Mouse (Mus musculus): Measurements from ENCODE around the gene Gm17660. TPM values are rescaled to one million over a fixed set of nuclear protein-coding genes. Genes with fewer than 3 reads are reported as not detected.

Gene Gm17660
- polyA plus RNA-seq, 1 experiment from 2014 or later = 1.5 TPM

- H3K9ac ChIP-seq (ENCODE audit: low read depth, low read length) = no peak overlapping the region
- no peak for ATAC-seq
- no peaks in the 10 kb centered on the region for H3K27me3 ChIP-seq (replicated peaks; ENCODE audit: control insufficient read depth, insufficient read depth, low read length)
- H3K9me3 ChIP-seq (ENCODE audit: control insufficient read depth) = no peaks in the 10 kb centered on the region
- H3K4me3 ChIP-seq (ENCODE audit: low read depth, low read length) = no peak overlapping the region
- WGBS = 83% methylated on average over 2 of the region's 2 CpGs
- no peaks in the 10 kb centered on the region; the same call in 1 of the 2 replicates for H3K4me1 ChIP-seq (replicated peaks; ENCODE audit: control insufficient read depth, insufficient read depth, low read length)
- no peak for TF ChIP-seq CTCF (IDR thresholded peaks at IDR 0.05; ENCODE audit: low read depth)
- H3K4me2 ChIP-seq (replicated peaks; ENCODE audit: low read depth) = no peak overlapping the region
- H3K36me3 ChIP-seq (ENCODE audit: control insufficient read depth, insufficient read depth) = no peaks in the 10 kb centered on the region
- no peak overlapping the region for H3K27ac ChIP-seq (ENCODE audit: low read depth, low read length)
These were observed 26.7 kb upstream of the Gm17660 start for GRCm38 (mm10) chr5:104104111-104104510.

GRCm38 (mm10) chr5:104103171-104103570, 25.8 kb upstream of the Gm17660 start:
- no peaks in the 10 kb centered on the region for H3K9me3 ChIP-seq (ENCODE audit: control insufficient read depth)
- no peaks in the 10 kb centered on the region for H3K36me3 ChIP-seq (ENCODE audit: control insufficient read depth, insufficient read depth)
- no peak overlapping the region for H3K27ac ChIP-seq (ENCODE audit: low read depth, low read length)
- no peaks in the 10 kb centered on the region for H3K27me3 ChIP-seq (replicated peaks; ENCODE audit: control insufficient read depth, insufficient read depth, low read length)
- peak overlapping the region; percentile 28; the same call in 1 of the 2 replicates for H3K4me2 ChIP-seq (replicated peaks; ENCODE audit: low read depth)
- peak; percentile 49; the same call in 1 of the 2 replicates for ATAC-seq
- WGBS = 22% methylated on average over 4 of the region's 4 CpGs
- no peaks in the 10 kb centered on the region; the same call in 1 of the 2 replicates for H3K4me1 ChIP-seq (replicated peaks; ENCODE audit: control insufficient read depth, insufficient read depth, low read length)
- no peak overlapping the region for H3K4me3 ChIP-seq (ENCODE audit: low read depth, low read length)
- no peak overlapping the region for H3K9ac ChIP-seq (ENCODE audit: low read depth, low read length)
- no peak for TF ChIP-seq CTCF (IDR thresholded peaks at IDR 0.05; ENCODE audit: low read depth)

GRCm38 (mm10) chr5:104101678-104102531, 24.5 kb upstream of the Gm17660 start:
- no peak for TF ChIP-seq CTCF (IDR thresholded peaks at IDR 0.05; ENCODE audit: low read depth)
- H3K27me3 ChIP-seq (replicated peaks; ENCODE audit: control insufficient read depth, insufficient read depth, low read length) = no peaks in the 10 kb centered on the region
- H3K9me3 ChIP-seq (ENCODE audit: control insufficient read depth) = no peaks in the 10 kb centered on the region
- no peak overlapping the region for H3K9ac ChIP-seq (ENCODE audit: low read depth, low read length)
- H3K27ac ChIP-seq (ENCODE audit: low read depth, low read length) = no peak overlapping the region
- WGBS = 61% methylated on average over 10 of the region's 10 CpGs
- no peak for ATAC-seq
- H3K4me3 ChIP-seq (ENCODE audit: low read depth, low read length) = no peak overlapping the region
- H3K36me3 ChIP-seq (ENCODE audit: control insufficient read depth, insufficient read depth) = no peaks in the 10 kb centered on the region
- H3K4me1 ChIP-seq (replicated peaks; ENCODE audit: control insufficient read depth, insufficient read depth, low read length) = no peaks in the 10 kb centered on the region; the same call in 1 of the 2 replicates
- H3K4me2 ChIP-seq (replicated peaks; ENCODE audit: low read depth) = no peak overlapping the region

- H3K4me3 ChIP-seq (ENCODE audit: low read depth, low read length) = no peak overlapping the region
- 0 out of 2 replicates have a peak overlapping the region, but pooled peaks have one; percentile 41 for H3K27ac ChIP-seq (ENCODE audit: low read depth, low read length)
- 47% methylated on average over 16 of the region's 16 CpGs for WGBS
- TF ChIP-seq CTCF (IDR thresholded peaks at IDR 0.05; ENCODE audit: low read depth) = no peak
- H3K9me3 ChIP-seq (ENCODE audit: control insufficient read depth) = no peaks in the 10 kb centered on the region
- H3K9ac ChIP-seq (ENCODE audit: low read depth, low read length) = no peak overlapping the region
- H3K36me3 ChIP-seq (ENCODE audit: control insufficient read depth, insufficient read depth) = no peaks in the 10 kb centered on the region; the same call in 1 of the 2 replicates
- H3K27me3 ChIP-seq (replicated peaks; ENCODE audit: control insufficient read depth, insufficient read depth, low read length) = no peaks in the 10 kb centered on the region
- peak overlapping the region; percentile 24; the same call in 1 of the 2 replicates for H3K4me2 ChIP-seq (replicated peaks; ENCODE audit: low read depth)
- no peak for ATAC-seq
- H3K4me1 ChIP-seq (replicated peaks; ENCODE audit: control insufficient read depth, insufficient read depth, low read length) = no peaks in the 10 kb centered on the region; the same call in 1 of the 2 replicates
These were observed 18.9 kb upstream of the Gm17660 start for GRCm38 (mm10) chr5:104096078-104096938.

DNA sequence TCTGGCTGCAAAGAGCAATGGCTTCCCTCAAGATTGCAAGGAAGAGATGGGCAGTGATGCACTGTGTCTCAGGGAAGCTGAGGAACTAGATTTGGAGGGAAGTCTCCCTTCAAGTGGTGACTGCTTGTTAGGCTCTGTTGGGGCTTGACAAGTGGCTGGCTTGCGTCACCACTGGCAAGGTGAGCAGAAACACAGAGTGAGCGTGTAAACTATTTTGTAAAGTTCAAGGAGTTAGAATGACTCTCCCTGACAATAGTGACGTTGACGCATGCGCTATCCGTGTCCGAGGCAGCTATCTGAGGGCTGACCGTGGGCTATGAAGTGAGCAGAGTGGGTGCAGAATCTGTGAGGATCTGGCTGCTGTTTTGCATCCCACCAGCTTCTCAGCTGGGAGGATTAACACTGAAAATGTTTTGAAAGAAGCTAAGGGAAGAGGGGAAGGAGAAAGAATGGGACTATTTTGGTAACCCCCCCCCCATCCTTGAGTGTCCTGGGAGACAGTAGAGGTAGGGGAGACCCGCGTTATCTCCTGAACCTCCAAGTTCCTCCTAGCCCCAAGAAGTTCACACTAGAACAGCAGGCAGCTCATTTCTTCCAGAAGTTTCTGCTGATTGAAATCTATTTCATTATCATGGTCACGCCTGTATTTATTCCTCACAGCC, 18.1 kb upstream of the Gm17660 start:
- 0 out of 2 replicates have a peak overlapping the region, but pooled peaks have one; percentile 24 for H3K4me2 ChIP-seq (replicated peaks; ENCODE audit: low read depth)
- no peaks in the 10 kb centered on the region for H3K9me3 ChIP-seq (ENCODE audit: control insufficient read depth)
- H3K4me1 ChIP-seq (replicated peaks; ENCODE audit: control insufficient read depth, insufficient read depth, low read length) = no peaks in the 10 kb centered on the region; the same call in 1 of the 2 replicates
- ATAC-seq = no peak
- TF ChIP-seq CTCF (IDR thresholded peaks at IDR 0.05; ENCODE audit: low read depth) = no peak
- no peaks in the 10 kb centered on the region for H3K27me3 ChIP-seq (replicated peaks; ENCODE audit: control insufficient read depth, insufficient read depth, low read length)
- WGBS = 52% methylated on average over 11 of the region's 11 CpGs
- no peaks in the 10 kb centered on the region; the same call in 1 of the 2 replicates for H3K36me3 ChIP-seq (ENCODE audit: control insufficient read depth, insufficient read depth)
- no peak overlapping the region for H3K9ac ChIP-seq (ENCODE audit: low read depth, low read length)
- H3K27ac ChIP-seq (ENCODE audit: low read depth, low read length) = peak overlapping the region; percentile 35; the same call in 1 of the 2 replicates
- no peak overlapping the region for H3K4me3 ChIP-seq (ENCODE audit: low read depth, low read length)
